Mouse (Mus musculus) ovary, postnatal 14 days (tissue): ENCODE measurements around the gene Gm10959.

Experiments used
- DNase-seq: peaks from one replicate; pipeline ENCODE4 v3.0.0; 2022; ENCODE audit warnings: low spot score

Gene Gm10959

GRCm38 (mm10) chr3:122888371-122888819, 30.8 kb downstream of the Gm10959 start:
- DNase-seq: no peak

GRCm38 (mm10) chr3:122887505-122888301, 31.5 kb downstream of the Gm10959 start:
- DNase-seq: no peak

DNA sequence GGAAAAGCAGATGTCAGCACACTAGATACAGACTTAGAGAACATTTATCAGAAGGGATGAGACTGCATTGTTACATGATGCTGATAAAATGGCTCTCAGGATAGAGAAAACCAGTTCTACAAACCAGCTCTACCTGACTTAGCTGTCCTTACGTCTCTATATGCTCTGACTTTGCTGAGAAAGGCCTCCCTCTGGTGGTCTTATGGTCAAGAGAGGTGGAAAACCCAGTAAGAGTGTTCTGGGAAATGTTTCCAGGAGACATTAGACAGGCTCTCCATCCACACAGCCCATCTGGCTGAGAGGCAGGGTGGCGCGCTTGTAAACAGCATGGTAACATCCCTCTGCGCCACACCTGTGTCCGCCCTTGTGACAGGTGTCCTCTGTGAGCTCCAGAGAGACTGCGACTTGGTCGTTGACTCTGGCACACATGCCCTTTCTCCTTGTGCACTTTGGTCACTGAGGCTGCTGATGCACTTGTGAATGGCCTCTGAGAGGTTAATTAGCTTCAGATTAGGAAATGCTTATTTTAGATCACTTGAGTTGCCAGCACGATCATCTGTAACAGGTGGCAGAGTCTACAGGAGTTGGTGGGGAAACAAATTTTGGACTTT, 40.4 kb downstream of the Gm10959 start:
- no peak for DNase-seq

- DNase-seq: no peak
Measured at GRCm38 (mm10) chr3:122877543-122877942, 41.6 kb downstream of the Gm10959 start.

DNA sequence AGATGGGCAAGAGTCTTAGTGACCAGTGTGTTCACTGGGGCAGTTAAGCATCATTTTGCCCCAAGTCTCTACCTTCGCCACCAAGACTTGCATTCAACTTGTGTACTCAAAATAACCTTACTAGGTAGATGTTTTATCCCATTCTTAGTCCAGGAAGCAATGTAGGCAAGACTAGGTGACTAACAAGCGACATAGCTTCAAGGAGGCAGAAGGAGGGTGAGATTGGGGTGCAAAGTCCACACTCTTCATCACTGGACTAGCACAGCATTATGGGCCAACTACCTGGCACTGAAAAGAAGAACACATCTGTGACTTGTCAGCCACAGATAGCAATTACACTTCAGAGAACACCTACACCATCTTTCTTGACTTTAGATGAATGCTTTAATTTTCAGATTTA, 42.3 kb downstream of the Gm10959 start:
- DNase-seq: no peak

DNA sequence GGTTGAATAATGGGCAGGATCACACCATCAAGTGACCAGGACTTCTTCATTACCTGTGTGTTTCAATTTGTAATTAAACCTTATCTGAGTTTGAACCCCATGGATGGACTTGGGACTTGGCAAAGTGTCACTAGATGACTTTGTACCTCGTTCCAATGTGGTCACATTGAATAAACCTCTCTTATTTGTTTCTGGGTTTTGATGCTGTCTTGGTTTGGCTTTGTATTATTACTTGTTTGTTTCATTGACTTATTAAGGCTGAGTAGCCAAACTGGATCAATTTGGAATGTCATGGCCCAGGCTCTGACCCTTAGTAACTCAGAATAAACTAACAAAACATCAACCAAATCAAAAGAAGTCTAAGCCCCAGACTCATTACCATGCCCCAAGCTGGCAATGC, 47.6 kb downstream of the Gm10959 start:
- DNase-seq: no peak

DNA sequence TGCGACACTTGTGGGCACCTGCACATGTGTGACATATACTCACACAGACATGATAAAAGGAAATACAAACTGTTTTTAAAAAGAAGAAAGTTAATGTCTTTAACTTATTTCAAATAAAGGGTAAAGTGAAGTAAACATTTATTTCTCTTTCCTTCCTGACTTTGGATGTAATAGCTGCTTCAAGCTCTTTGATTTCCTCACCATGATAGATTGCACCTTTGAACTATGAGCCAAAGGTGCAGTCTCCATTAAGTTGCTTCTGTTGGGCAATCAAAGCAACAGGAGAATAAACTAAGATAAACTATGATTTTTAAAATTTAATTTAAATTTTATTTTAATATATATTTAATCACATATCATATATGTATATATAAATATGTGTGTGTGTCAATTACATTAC, 50.9 kb downstream of the Gm10959 start:
- DNase-seq: no peak

DNA sequence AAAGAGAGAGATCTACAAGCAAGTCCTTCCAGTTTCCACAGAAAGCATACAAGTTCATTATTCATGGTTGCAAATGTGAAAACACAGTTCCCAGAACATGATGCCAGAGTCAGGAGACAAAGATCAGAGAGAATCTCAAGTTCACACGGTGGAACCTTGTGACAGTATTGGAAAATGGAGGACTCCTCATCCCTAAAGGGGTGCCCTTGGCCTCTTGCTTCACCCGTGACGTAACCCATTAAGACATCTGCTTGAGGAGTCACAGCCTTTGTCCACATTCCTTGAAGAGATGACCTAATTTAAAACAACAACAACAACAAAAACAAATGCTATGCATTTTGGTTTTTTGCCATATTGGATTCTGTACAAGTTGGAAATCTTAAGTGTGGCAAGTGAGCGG, 54.1 kb downstream of the Gm10959 start:
- no peak for DNase-seq
